26 mouse cellular contexts compared by ENCODE assay signal in genomic region chr6:61661414-61661813, GRCm38 (mm10).
A peak's percentile ranks its signal among the peaks of the same experiment; 100 is the strongest.
DNase-seq lines count a peak whose midpoint lies in the region; ATAC-seq and TF ChIP-seq lines count a peak whose summit lies in the region.
"Had no signal": no experiment of that assay in that cellular context is flagged by ENCODE, and none has a peak within 500 bp of the region (broad histone marks: within the 10 kb centered on the region; RNA-seq: fewer than 3 reads in every experiment).

No protein-coding gene starts in this region.

- H3K9me3 ChIP-seq in liver, embryonic 12.5 days (replicated peaks) = no peaks in the 10 kb centered on the region
- no peaks in the 10 kb centered on the region for H3K9me3 ChIP-seq in lung, embryonic 16.5 days (ENCODE audit: control insufficient read depth, low read length)
- H3K9me3 ChIP-seq: embryonic facial prominence, embryonic 12.5 days; embryonic facial prominence, embryonic 15.5 days; heart, embryonic 10.5 days; heart, embryonic 13.5 days had no signal

- DNase-seq in liver, adult 2 months (ENCODE audit: extremely low read depth, low read depth, low spot score) = peak; percentile 25
- DNase-seq in 416B (ENCODE audit: low read depth) = peak; percentile 10
- peak; percentile 1 for DNase-seq in lung, postnatal 14 days
- no peak for DNase-seq in frontal cortex, postnatal 10 days (ENCODE audit: low spot score in 2 of 2)
- no peak for DNase-seq in layer of hippocampus, adult 2 months (ENCODE audit: low spot score in 2 of 2)
- DNase-seq: adrenal gland, adult 2 months; adrenal gland, postnatal 14 days; cerebellum, adult 18-20 months; cerebellum, adult 9-10 months; cerebellum, postnatal 25 days; forebrain, postnatal 0 days; gastrocnemius, postnatal 36 days; heart, adult 2 months; heart, postnatal 14 days; heart, postnatal 4 days had no signal

- H3K36me3 ChIP-seq in liver, adult 2 months (ENCODE audit: control insufficient read depth, insufficient read depth, low read length) = no peaks in the 10 kb centered on the region
- no peaks in the 10 kb centered on the region for H3K36me3 ChIP-seq in liver, embryonic 12.5 days
- H3K36me3 ChIP-seq in lung, embryonic 16.5 days (ENCODE audit: control insufficient read depth, insufficient read depth, low read length) = no peaks in the 10 kb centered on the region
- H3K36me3 ChIP-seq: embryonic facial prominence, embryonic 12.5 days; embryonic facial prominence, embryonic 15.5 days; heart, embryonic 10.5 days; heart, embryonic 13.5 days had no signal

- H3K4me1 ChIP-seq in liver, adult 2 months (ENCODE audit: control insufficient read depth, insufficient read depth, low read length) = no peaks in the 10 kb centered on the region
- no peaks in the 10 kb centered on the region for H3K4me1 ChIP-seq in liver, embryonic 12.5 days
- H3K4me1 ChIP-seq in lung, embryonic 16.5 days (replicated peaks; ENCODE audit: control insufficient read depth, insufficient read depth, low read length) = no peaks in the 10 kb centered on the region
- H3K4me1 ChIP-seq: embryonic facial prominence, embryonic 12.5 days; embryonic facial prominence, embryonic 15.5 days; heart, embryonic 10.5 days; heart, embryonic 13.5 days had no signal

- no peak for TF ChIP-seq POLR2A in liver, adult 2 months (IDR thresholded peaks at IDR 0.05; ENCODE audit: extremely low read depth, insufficient read depth, low read length)

- H3K9ac ChIP-seq in liver, adult 2 months (ENCODE audit: low read depth, low read length) = no peak overlapping the region
- H3K9ac ChIP-seq in liver, embryonic 12.5 days = no peak overlapping the region
- H3K9ac ChIP-seq in lung, embryonic 16.5 days (ENCODE audit: low read length) = no peak overlapping the region
- H3K9ac ChIP-seq: embryonic facial prominence, embryonic 12.5 days; embryonic facial prominence, embryonic 15.5 days; forebrain, postnatal 0 days; heart, embryonic 13.5 days; hindbrain, embryonic 14.5 days had no signal

- no peak overlapping the region for H3K4me3 ChIP-seq in liver, adult 2 months (ENCODE audit: insufficient read depth, low read depth, low read length)
- H3K4me3 ChIP-seq in liver, embryonic 12.5 days = no peak overlapping the region
- no peak overlapping the region for H3K4me3 ChIP-seq in lung, embryonic 16.5 days (ENCODE audit: low read length)
- H3K4me3 ChIP-seq in layer of hippocampus, adult 2 months = no peak overlapping the region
- H3K4me3 ChIP-seq: embryonic facial prominence, embryonic 12.5 days; embryonic facial prominence, embryonic 15.5 days; heart, adult 2 months; heart, embryonic 10.5 days; heart, embryonic 13.5 days had no signal

- H3K79me2 ChIP-seq in liver, adult 2 months (ENCODE audit: control insufficient read depth, insufficient read depth, low read length) = no peaks in the 10 kb centered on the region

- no peak for ATAC-seq in liver, embryonic 12.5 days
- ATAC-seq in lung, embryonic 16.5 days (ENCODE audit: low read depth) = peak; percentile 78
- ATAC-seq in megakaryocyte progenitor cell, adult 5-6 weeks (replicated peaks; ENCODE audit: poor library complexity) = no peak
- ATAC-seq: CD4-positive, CD25-positive, alpha-beta regulatory T cell, adult 4 months; forebrain, embryonic 14.5 days; forebrain, postnatal 0 days; hindbrain, postnatal 0 days had no signal

- H3K27ac ChIP-seq in liver, adult 2 months (replicated peaks; ENCODE audit: insufficient read depth, low read depth, low read length) = no peak overlapping the region
- H3K27ac ChIP-seq in liver, embryonic 12.5 days = no peak overlapping the region
- no peak overlapping the region for H3K27ac ChIP-seq in lung, embryonic 16.5 days (ENCODE audit: low read length)
- no peak overlapping the region for H3K27ac ChIP-seq in layer of hippocampus, adult 2 months
- H3K27ac ChIP-seq: embryonic facial prominence, embryonic 12.5 days; embryonic facial prominence, embryonic 15.5 days; heart, adult 2 months; heart, embryonic 10.5 days; heart, embryonic 13.5 days; hindbrain, embryonic 14.5 days; hindbrain, postnatal 0 days had no signal

- no peak for TF ChIP-seq CTCF in liver, adult 2 months (IDR thresholded peaks at IDR 0.05; ENCODE audit: low read depth, low read length)
- no peak for TF ChIP-seq CTCF in layer of hippocampus, adult 2 months (conservative IDR thresholded peaks at IDR 0.05)

- H3K27me3 ChIP-seq in liver, adult 2 months (ENCODE audit: control insufficient read depth, insufficient read depth, low read length) = no peaks in the 10 kb centered on the region
- no peaks in the 10 kb centered on the region for H3K27me3 ChIP-seq in liver, embryonic 12.5 days (replicated peaks)
- H3K27me3 ChIP-seq in lung, embryonic 16.5 days (ENCODE audit: control insufficient read depth, insufficient read depth, low read depth, low read length) = no peaks in the 10 kb centered on the region
- H3K27me3 ChIP-seq: embryonic facial prominence, embryonic 12.5 days; embryonic facial prominence, embryonic 15.5 days; heart, embryonic 13.5 days had no signal

- no peak overlapping the region for H3K4me2 ChIP-seq in liver, embryonic 12.5 days
- no peak overlapping the region for H3K4me2 ChIP-seq in lung, embryonic 16.5 days (ENCODE audit: low read depth, low read length)
- H3K4me2 ChIP-seq: embryonic facial prominence, embryonic 12.5 days; embryonic facial prominence, embryonic 15.5 days; heart, embryonic 13.5 days; hindbrain, embryonic 14.5 days had no signal

Comparison
In these comparisons a context has a peak if more than half of its experiments do, and no peak if none do; other contexts are left out.
1. DNase-seq: peak in liver, adult 2 months (single experiment), 416B (single experiment) and lung, postnatal 14 days (single experiment); none in frontal cortex, postnatal 10 days (0 of 2) and layer of hippocampus, adult 2 months (0 of 2).